Mouse (Mus musculus): ENCODE measurements at regions not wholly inside any gene's neighbourhood (a gene's known extent, or its start where the extent isn't known, plus 50 kb on each side); places are given as distances from the start of the nearest gene placed in this dataset.

DNA sequence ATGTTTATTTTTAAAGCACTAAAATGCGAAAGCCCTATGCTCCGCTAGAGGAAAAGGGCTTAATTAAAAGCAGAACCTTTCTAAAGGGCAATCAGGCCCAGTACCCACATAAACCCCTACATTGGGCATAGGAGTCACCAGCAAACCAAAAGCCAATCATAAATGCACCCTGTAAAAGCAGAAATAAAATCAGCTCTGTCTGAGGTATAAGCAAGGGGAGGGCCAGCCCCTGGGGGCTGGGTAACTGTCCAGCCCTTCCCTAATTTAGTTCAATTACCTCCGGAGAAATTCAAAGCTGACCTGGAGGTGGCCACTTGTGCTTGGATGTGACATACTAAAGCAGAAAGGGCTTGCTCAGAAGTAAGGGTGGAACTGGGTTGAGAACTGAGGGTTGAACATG lies 479.4 kb upstream of the Sall1 start:
- Histone ChIP-seq H3K4me1 (ENCODE audit: control insufficient read depth, insufficient read depth, insufficient read length, low read length) (no peaks in the 10 kb centered on the region), H3K4me3 (ENCODE audit: low read depth, low read length) (no peak overlapping the region), H3K27ac (ENCODE audit: insufficient read depth, low read depth, low read length) (no peak overlapping the region), H3K36me3 (ENCODE audit: control insufficient read depth, insufficient read depth, low read length) (no peaks in the 10 kb centered on the region), H3K27me3 (ENCODE audit: control insufficient read depth, insufficient read depth, low read length) (no peaks in the 10 kb centered on the region)
- TF ChIP-seq CTCF (IDR thresholded peaks at IDR 0.05; ENCODE audit: extremely low read depth, insufficient read length, insufficient replicate concordance, low read depth, low read length): no peak
- no peak for TF ChIP-seq POLR2A (IDR thresholded peaks at IDR 0.05; ENCODE audit: low read depth, low read length)
- WGBS: 81% methylated on average over 3 of the region's 3 CpGs

DNA sequence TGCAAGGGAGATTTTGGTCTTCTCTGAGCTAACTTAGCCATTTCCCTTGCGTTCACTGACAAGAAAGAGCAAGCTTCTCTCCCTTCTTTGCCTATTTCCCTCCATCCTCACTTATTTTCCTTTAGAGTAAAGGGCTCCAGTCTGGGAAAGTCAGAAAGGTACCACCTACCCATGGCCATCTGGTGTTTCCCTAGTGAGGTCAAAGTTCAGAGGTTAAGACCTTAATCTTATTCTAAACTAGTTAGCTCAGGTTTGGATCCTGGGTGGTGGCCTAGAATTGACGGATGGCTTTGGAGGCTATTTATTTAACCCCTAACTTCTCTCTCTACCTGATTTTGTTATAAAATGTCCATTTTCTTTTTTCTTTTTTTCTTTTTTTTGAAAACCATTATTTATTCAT lies 472.6 kb upstream of the Sall1 start:
- H3K36me3 ChIP-seq (ENCODE audit: control insufficient read depth, insufficient read depth, low read length): no peaks in the 10 kb centered on the region
- H3K4me3 ChIP-seq (ENCODE audit: low read depth, low read length): no peak overlapping the region
- H3K27me3 ChIP-seq (ENCODE audit: control insufficient read depth, insufficient read depth, low read length): no peaks in the 10 kb centered on the region
- no peaks in the 10 kb centered on the region for H3K4me1 ChIP-seq (ENCODE audit: control insufficient read depth, insufficient read depth, insufficient read length, low read length)
- H3K27ac ChIP-seq (ENCODE audit: insufficient read depth, low read depth, low read length): no peak overlapping the region
- 52% methylated on average over 2 of the region's 2 CpGs for WGBS
- TF ChIP-seq POLR2A (IDR thresholded peaks at IDR 0.05; ENCODE audit: low read depth, low read length) (no peak), CTCF (IDR thresholded peaks at IDR 0.05; ENCODE audit: extremely low read depth, insufficient read length, insufficient replicate concordance, low read depth, low read length) (no peak)

DNA sequence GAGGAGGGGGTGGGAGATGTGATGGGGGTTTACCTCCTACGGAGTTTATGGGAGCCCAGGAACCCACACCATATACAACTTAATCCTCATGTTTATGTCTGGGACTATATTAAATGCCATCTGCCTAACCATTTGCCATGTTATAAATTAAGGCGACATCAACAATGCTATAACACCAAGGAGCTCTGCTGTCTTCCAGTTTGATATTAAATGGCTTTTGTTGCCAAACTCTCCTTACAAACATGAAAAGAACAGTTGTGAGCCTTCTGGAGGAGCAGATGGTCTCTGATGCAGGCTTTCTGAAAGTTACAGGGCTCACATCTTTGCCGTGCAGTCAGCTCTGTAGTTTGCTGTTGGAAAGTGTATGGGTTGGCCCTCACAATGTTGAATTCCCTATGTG lies 470.3 kb upstream of the Sall1 start:
- Histone ChIP-seq H3K27me3 (ENCODE audit: control insufficient read depth, insufficient read depth, low read length) (no peaks in the 10 kb centered on the region), H3K4me1 (ENCODE audit: control insufficient read depth, insufficient read depth, insufficient read length, low read length) (no peaks in the 10 kb centered on the region), H3K36me3 (ENCODE audit: control insufficient read depth, insufficient read depth, low read length) (no peaks in the 10 kb centered on the region), H3K4me3 (ENCODE audit: low read depth, low read length) (no peak overlapping the region), H3K27ac (ENCODE audit: insufficient read depth, low read depth, low read length) (no peak overlapping the region)
- TF ChIP-seq CTCF (IDR thresholded peaks at IDR 0.05; ENCODE audit: extremely low read depth, insufficient read length, insufficient replicate concordance, low read depth, low read length) (no peak), POLR2A (IDR thresholded peaks at IDR 0.05; ENCODE audit: low read depth, low read length) (no peak)
- WGBS: 84% methylated on average over 3 of the region's 3 CpGs

DNA sequence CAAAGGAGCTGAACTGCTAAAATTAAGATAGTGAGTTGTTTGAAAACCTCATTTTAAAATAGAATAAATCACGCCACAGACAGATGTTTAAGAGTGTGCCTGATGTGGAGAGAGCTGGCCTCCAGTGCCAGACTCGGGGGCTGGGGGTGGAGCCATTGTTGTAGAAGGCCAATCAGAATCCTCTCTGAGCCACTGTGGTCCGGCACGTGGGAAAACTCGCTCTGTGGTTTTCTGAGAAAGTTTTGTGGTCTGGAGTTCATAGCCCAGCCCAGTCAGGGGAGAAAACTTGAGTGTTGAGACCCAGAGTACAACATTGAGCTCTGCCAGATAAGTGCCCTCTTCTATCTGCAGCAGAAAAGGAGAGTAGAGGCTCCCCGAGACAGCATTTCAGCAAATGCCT lies 463.7 kb upstream of the Sall1 start:
- Histone ChIP-seq H3K27ac (ENCODE audit: insufficient read depth, low read depth, low read length) (no peak overlapping the region), H3K36me3 (ENCODE audit: control insufficient read depth, insufficient read depth, low read length) (no peaks in the 10 kb centered on the region), H3K4me3 (ENCODE audit: low read depth, low read length) (no peak overlapping the region), H3K27me3 (ENCODE audit: control insufficient read depth, insufficient read depth, low read length) (no peaks in the 10 kb centered on the region), H3K4me1 (ENCODE audit: control insufficient read depth, insufficient read depth, insufficient read length, low read length) (no peaks in the 10 kb centered on the region)
- no peak for TF ChIP-seq POLR2A (IDR thresholded peaks at IDR 0.05; ENCODE audit: low read depth, low read length)
- TF ChIP-seq CTCF (IDR thresholded peaks at IDR 0.05; ENCODE audit: extremely low read depth, insufficient read length, insufficient replicate concordance, low read depth, low read length): no peak
- 50% methylated on average over 6 of the region's 6 CpGs for WGBS

DNA sequence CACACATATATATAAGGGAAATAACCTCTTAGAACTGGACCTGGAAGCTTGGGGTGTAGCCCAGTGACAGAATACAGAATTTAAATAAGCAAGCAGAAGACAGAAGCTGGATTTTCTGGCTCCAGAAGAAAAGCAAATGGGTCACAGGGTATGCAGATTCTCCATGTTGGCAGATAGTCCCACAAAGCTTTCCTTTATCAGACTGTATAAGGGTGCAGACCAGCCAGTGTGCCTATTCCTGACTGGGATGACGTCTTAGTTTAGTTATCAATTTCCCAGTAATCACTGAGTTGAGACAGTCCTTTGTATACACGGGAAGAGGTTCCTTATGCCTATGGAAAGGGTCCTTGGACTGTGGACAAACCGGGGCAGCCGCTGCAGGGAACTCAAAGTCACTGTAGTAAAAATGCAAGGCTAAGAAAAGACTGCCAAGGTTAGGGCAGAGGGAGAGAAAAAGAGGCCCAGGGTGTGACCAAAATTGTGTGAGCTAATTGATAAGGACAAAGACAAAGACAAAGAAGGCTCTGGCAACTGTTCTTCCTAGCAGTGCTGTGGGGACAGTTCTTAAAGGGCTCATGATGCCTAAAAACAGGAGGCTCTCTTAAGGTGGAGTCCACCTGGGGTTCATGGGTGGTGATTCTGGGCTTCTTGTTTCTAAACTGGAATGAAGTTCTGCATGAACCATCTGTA lies 459.7 kb upstream of the Sall1 start:
- Histone ChIP-seq H3K27ac (ENCODE audit: insufficient read depth, low read depth, low read length) (no peak overlapping the region), H3K4me1 (ENCODE audit: control insufficient read depth, insufficient read depth, insufficient read length, low read length) (no peaks in the 10 kb centered on the region), H3K27me3 (ENCODE audit: control insufficient read depth, insufficient read depth, low read length) (no peaks in the 10 kb centered on the region), H3K4me3 (ENCODE audit: low read depth, low read length) (no peak overlapping the region), H3K36me3 (ENCODE audit: control insufficient read depth, insufficient read depth, low read length) (no peaks in the 10 kb centered on the region)
- TF ChIP-seq CTCF (IDR thresholded peaks at IDR 0.05; ENCODE audit: extremely low read depth, insufficient read length, insufficient replicate concordance, low read depth, low read length) (no peak), POLR2A (IDR thresholded peaks at IDR 0.05; ENCODE audit: low read depth, low read length) (no peak)
- WGBS: 46% methylated on average over 4 of the region's 4 CpGs

DNA sequence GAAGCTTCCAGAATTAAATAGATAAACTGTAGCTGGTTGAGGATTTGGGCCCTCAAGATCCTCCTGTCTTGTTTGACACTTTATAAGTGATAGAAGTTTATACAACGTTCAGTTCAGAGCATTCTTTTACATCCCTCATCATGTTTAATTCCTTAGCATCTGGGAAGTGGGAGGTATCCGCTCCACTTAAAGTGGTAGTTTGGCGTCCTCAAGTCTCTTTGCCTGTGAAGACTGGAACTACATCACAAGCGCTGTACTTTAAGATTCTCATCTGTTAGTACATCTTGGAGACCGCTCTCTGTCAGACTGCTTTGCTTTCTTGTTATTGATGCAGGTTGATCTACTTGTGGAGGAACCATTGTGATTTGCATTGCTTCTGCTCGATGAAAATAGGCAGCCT lies 459.1 kb upstream of the Sall1 start:
- 82% methylated on average over 6 of the region's 6 CpGs for WGBS
- Histone ChIP-seq H3K27ac (ENCODE audit: insufficient read depth, low read depth, low read length) (no peak overlapping the region), H3K27me3 (ENCODE audit: control insufficient read depth, insufficient read depth, low read length) (no peaks in the 10 kb centered on the region), H3K4me3 (ENCODE audit: low read depth, low read length) (no peak overlapping the region), H3K4me1 (ENCODE audit: control insufficient read depth, insufficient read depth, insufficient read length, low read length) (no peaks in the 10 kb centered on the region), H3K36me3 (ENCODE audit: control insufficient read depth, insufficient read depth, low read length) (no peaks in the 10 kb centered on the region)
- TF ChIP-seq CTCF (IDR thresholded peaks at IDR 0.05; ENCODE audit: extremely low read depth, insufficient read length, insufficient replicate concordance, low read depth, low read length): no peak
- TF ChIP-seq POLR2A (IDR thresholded peaks at IDR 0.05; ENCODE audit: low read depth, low read length): no peak

DNA sequence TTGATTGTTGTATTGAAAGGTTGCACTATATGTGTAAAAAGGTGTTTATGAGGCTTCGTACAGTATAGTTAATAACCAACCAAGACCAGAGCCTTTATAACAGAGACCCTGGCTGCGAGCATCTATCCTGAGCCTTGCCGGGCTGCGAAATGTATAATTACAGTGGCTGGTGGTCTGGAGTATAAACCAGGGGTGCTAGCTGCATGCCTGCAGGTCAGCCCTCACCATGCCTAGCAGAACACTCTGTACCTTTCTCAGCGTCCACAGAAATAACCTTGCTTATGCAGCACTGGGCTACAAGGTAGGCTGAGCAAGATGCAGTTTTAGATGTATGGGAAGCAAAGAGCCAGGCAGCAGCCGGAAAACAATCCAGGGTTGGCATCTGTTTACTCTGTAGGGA lies 457.8 kb upstream of the Sall1 start:
- no peaks in the 10 kb centered on the region for H3K4me1 ChIP-seq (ENCODE audit: control insufficient read depth, insufficient read depth, insufficient read length, low read length)
- WGBS: 85% methylated on average over 6 of the region's 6 CpGs

More for the DNA sequence above, 457.8 kb upstream of the Sall1 start:
- no peaks in the 10 kb centered on the region for H3K27me3 ChIP-seq (ENCODE audit: control insufficient read depth, insufficient read depth, low read length)
- H3K36me3 ChIP-seq (ENCODE audit: control insufficient read depth, insufficient read depth, low read length): no peaks in the 10 kb centered on the region
- H3K27ac ChIP-seq (ENCODE audit: insufficient read depth, low read depth, low read length): no peak overlapping the region
- TF ChIP-seq CTCF (IDR thresholded peaks at IDR 0.05; ENCODE audit: extremely low read depth, insufficient read length, insufficient replicate concordance, low read depth, low read length) (no peak), POLR2A (IDR thresholded peaks at IDR 0.05; ENCODE audit: low read depth, low read length) (no peak)
- H3K4me3 ChIP-seq (ENCODE audit: low read depth, low read length): no peak overlapping the region

All from small intestine, adult 2 months (tissue).